Mouse (Mus musculus) hindbrain, embryonic 13.5 days (tissue): ENCODE measurements at regions not wholly inside any gene's neighbourhood (a gene's known extent, or its start where the extent isn't known, plus 50 kb on each side); places are given as distances from the start of the nearest gene placed in this dataset.

Source experiments
- ATAC-seq: fragments of 200-750 bp; cut with Nextera tagmentation; 2 replicates; pipeline ENCODE4 v1.8.0; 2017; ENCODE audit warnings: moderate TSS enrichment; ENCODE audit not compliant: low FRiP score
- H3K27ac ChIP-seq: fragments of 300-500 bp; sonication (generic); 2 replicates; pipeline ENCODE4 v1.5.1; 2015; ENCODE audit warnings: inconsistent platforms, mild to moderate bottlenecking, moderate library complexity
- H3K27me3 ChIP-seq: fragments of 300-500 bp; sonication (generic); 2 replicates; pipeline ENCODE4 v1.6.1; 2015; ENCODE audit warnings: mild to moderate bottlenecking, inconsistent platforms
- H3K36me3 ChIP-seq: fragments of 300-500 bp; sonication (generic); 2 replicates; pipeline ENCODE4 v1.6.1; 2015; ENCODE audit warnings: mild to moderate bottlenecking, inconsistent platforms
- H3K4me1 ChIP-seq: fragments of 300-500 bp; sonication (generic); replicated peaks from 2 replicates; pipeline ENCODE4 v1.6.1; 2015; ENCODE audit warnings: inconsistent platforms
- H3K4me2 ChIP-seq: fragments of 300-500 bp; sonication (generic); 2 replicates; pipeline ENCODE4 v1.6.1; 2015; ENCODE audit warnings: inconsistent platforms, mild to moderate bottlenecking, moderate library complexity
- H3K4me3 ChIP-seq: fragments of 300-500 bp; sonication (generic); 2 replicates; pipeline ENCODE4 v1.5.1; 2015; ENCODE audit warnings: mild to moderate bottlenecking, inconsistent platforms
- H3K9ac ChIP-seq: fragments of 300-500 bp; sonication (generic); 2 replicates; pipeline ENCODE4 v1.6.1; 2015; ENCODE audit warnings: mild to moderate bottlenecking, inconsistent platforms
- H3K9me3 ChIP-seq: fragments of 300-500 bp; sonication (generic); 2 replicates; pipeline ENCODE4 v1.6.1; 2016; ENCODE audit warnings: inconsistent platforms
- WGBS: fragments of 180-500 bp; shearing (Covaris S2); methylation state at CpG from one replicate; pipeline ENCODE4 v1.1.7; 2015; 5-methylcytosine and 5-hydroxymethylcytosine counted together

GRCm38 (mm10) chr14:46317406-46318045, 61.7 kb upstream of the Gm15217 start:
- Histone ChIP-seq H3K9me3 (no peaks in the 10 kb centered on the region), H3K27ac (no peak overlapping the region), H3K4me3 (no peak overlapping the region), H3K27me3 (no peaks in the 10 kb centered on the region), H3K4me2 (no peak overlapping the region), H3K4me1 (no peaks in the 10 kb centered on the region; the same call in 1 of the 2 replicates), H3K36me3 (no peaks in the 10 kb centered on the region), H3K9ac (no peak overlapping the region)
- 65% methylated on average over 16 of the region's 16 CpGs for WGBS
- ATAC-seq = no peak

DNA sequence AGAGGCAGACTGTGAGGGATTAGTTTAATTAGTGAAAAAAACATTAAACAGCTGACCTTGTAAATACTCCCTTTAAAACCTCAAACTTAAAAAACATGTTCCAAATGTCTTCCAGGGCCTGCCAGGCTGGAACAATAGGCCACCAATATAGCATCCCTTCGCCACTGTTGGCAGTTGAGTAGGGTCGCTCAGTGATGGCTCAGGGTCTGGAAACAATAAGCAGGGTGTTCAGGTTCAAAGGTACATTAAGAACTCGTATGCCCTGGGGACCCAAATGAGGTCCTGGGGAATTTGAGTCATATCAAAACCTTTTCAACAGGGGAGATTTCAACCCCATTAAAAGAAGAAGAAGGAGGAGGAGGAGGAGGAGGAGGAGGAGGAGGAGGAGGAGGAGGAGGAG, 51.1 kb upstream of the Gm15217 start:
- H3K36me3 ChIP-seq = no peaks in the 10 kb centered on the region
- H3K9me3 ChIP-seq = no peaks in the 10 kb centered on the region
- H3K4me2 ChIP-seq = no peak overlapping the region
- H3K9ac ChIP-seq = no peak overlapping the region
- no peak for ATAC-seq
- H3K4me3 ChIP-seq = no peak overlapping the region
- no peak overlapping the region for H3K27ac ChIP-seq
- 72% methylated on average over 3 of the region's 3 CpGs for WGBS
- H3K4me1 ChIP-seq = no peaks in the 10 kb centered on the region
- H3K27me3 ChIP-seq = no peaks in the 10 kb centered on the region
